Mouse (Mus musculus): Measurements from ENCODE around the gene Tmem91. TPM values are rescaled to one million over a fixed set of nuclear protein-coding genes. Genes with fewer than 3 reads are reported as not detected.

Gene Tmem91
- polyA plus RNA-seq, 1 experiment from 2014 or later, result 1.0 TPM

- peaks cover 63% of the 10 kb centered on the region for H3K4me1 ChIP-seq (replicated peaks)
- no peaks in the 10 kb centered on the region for H3K27me3 ChIP-seq
- H3K9ac ChIP-seq, result 0 out of 2 replicates have a peak overlapping the region, but pooled peaks have one; percentile 16
- WGBS (ENCODE audit: insufficient replicate concordance), result 34% methylated on average over 5 of the region's 7 CpGs
- ATAC-seq (ENCODE audit: low read depth) (0 out of 2 replicates have a peak, but pooled peaks have one; percentile 5), DNase-seq (no peak)
- H3K36me3 ChIP-seq, result peaks cover 60% of the 10 kb centered on the region
- H3K9me3 ChIP-seq (replicated peaks), result no peaks in the 10 kb centered on the region
- H3K4me2 ChIP-seq, result no peak overlapping the region
- no peak overlapping the region for H3K4me3 ChIP-seq (replicated peaks)
- H3K27ac ChIP-seq, result peak overlapping the region; percentile 68
Observed at GRCm38 (mm10) chr7:25710519-25711130, 35.7 kb upstream of the Tmem91 start.

- WGBS (ENCODE audit: insufficient replicate concordance), result 47% methylated on average over 12 of the region's 12 CpGs
- DNase-seq (no peak), ATAC-seq (ENCODE audit: low read depth) (no peak)
- H3K4me2 ChIP-seq, result peak overlapping the region; percentile 6; the same call in 1 of the 2 replicates
- peak overlapping the region; percentile 34 for H3K27ac ChIP-seq
- H3K4me3 ChIP-seq (replicated peaks), result no peak overlapping the region
- peaks cover 58% of the 10 kb centered on the region for H3K36me3 ChIP-seq
- H3K27me3 ChIP-seq, result no peaks in the 10 kb centered on the region
- H3K9ac ChIP-seq, result no peak overlapping the region
- peaks cover 70% of the 10 kb centered on the region for H3K4me1 ChIP-seq (replicated peaks)
- no peaks in the 10 kb centered on the region for H3K9me3 ChIP-seq (replicated peaks)
Observed at GRCm38 (mm10) chr7:25709961-25710360, 35.0 kb upstream of the Tmem91 start.

- ATAC-seq (ENCODE audit: low read depth), result no peak
- WGBS (ENCODE audit: insufficient replicate concordance), result 58% methylated on average over 15 of the region's 15 CpGs
- H3K9me3 ChIP-seq (replicated peaks), result no peaks in the 10 kb centered on the region
- no peaks in the 10 kb centered on the region for H3K27me3 ChIP-seq
- peak overlapping the region; percentile 52 for H3K27ac ChIP-seq
- H3K36me3 ChIP-seq, result peaks cover 47% of the 10 kb centered on the region
- H3K4me3 ChIP-seq (replicated peaks), result no peak overlapping the region
- peaks cover 87% of the 10 kb centered on the region for H3K4me1 ChIP-seq (replicated peaks)
- no peak for DNase-seq
- no peak overlapping the region for H3K9ac ChIP-seq
- H3K4me2 ChIP-seq, result no peak overlapping the region
Observed at GRCm38 (mm10) chr7:25707581-25708292, 32.8 kb upstream of the Tmem91 start.

GRCm38 (mm10) chr7:25706578-25707170, 31.7 kb upstream of the Tmem91 start:
- H3K4me1 ChIP-seq (replicated peaks), result peaks cover 76% of the 10 kb centered on the region
- H3K4me2 ChIP-seq, result no peak overlapping the region
- 43% methylated on average over 7 of the region's 7 CpGs for WGBS (ENCODE audit: insufficient replicate concordance)

GRCm38 (mm10) chr7:25705801-25706251, 30.9 kb upstream of the Tmem91 start:
- no peak overlapping the region for H3K4me3 ChIP-seq (replicated peaks)
- H3K27me3 ChIP-seq, result no peaks in the 10 kb centered on the region
- H3K4me1 ChIP-seq (replicated peaks), result peaks cover 67% of the 10 kb centered on the region
- no peak for DNase-seq
- no peak overlapping the region for H3K9ac ChIP-seq
- H3K36me3 ChIP-seq, result peaks cover 55% of the 10 kb centered on the region
- H3K27ac ChIP-seq, result peak overlapping the region; percentile 52
- H3K9me3 ChIP-seq (replicated peaks), result peaks cover 13% of the 10 kb centered on the region; the same call in 1 of the 2 replicates
- ATAC-seq (ENCODE audit: low read depth), result no peak
- no peak overlapping the region for H3K4me2 ChIP-seq
- 51% methylated on average over 6 of the region's 6 CpGs for WGBS (ENCODE audit: insufficient replicate concordance)

More at GRCm38 (mm10) chr7:25706578-25707170, 31.7 kb upstream of the Tmem91 start:
- Histone ChIP-seq H3K27ac (peak overlapping the region; percentile 52), H3K9ac (no peak overlapping the region), H3K9me3 (replicated peaks) (peaks cover 8% of the 10 kb centered on the region; the same call in 1 of the 2 replicates), H3K4me3 (replicated peaks) (no peak overlapping the region), H3K27me3 (no peaks in the 10 kb centered on the region), H3K36me3 (peaks cover 50% of the 10 kb centered on the region)
- DNase-seq (no peak), ATAC-seq (ENCODE audit: low read depth) (no peak)

- Histone ChIP-seq H3K9me3 (replicated peaks) (peaks cover 13% of the 10 kb centered on the region; the same call in 1 of the 2 replicates), H3K27me3 (no peaks in the 10 kb centered on the region), H3K4me2 (peak overlapping the region; percentile 45), H3K27ac (peak overlapping the region; percentile 53), H3K4me3 (replicated peaks) (no peak overlapping the region), H3K9ac (no peak overlapping the region), H3K4me1 (replicated peaks) (peaks cover 58% of the 10 kb centered on the region), H3K36me3 (peaks cover 65% of the 10 kb centered on the region)
- 41% methylated on average over 37 of the region's 37 CpGs for WGBS (ENCODE audit: insufficient replicate concordance)
- ATAC-seq (ENCODE audit: low read depth), result peak; percentile 35; the same call in 1 of the 2 replicates
- DNase-seq, result no peak
Observed at GRCm38 (mm10) chr7:25704716-25705364, 29.9 kb upstream of the Tmem91 start.

GRCm38 (mm10) chr7:25703793-25704494, 29.0 kb upstream of the Tmem91 start:
- ATAC-seq (ENCODE audit: low read depth) (peak; percentile 50), DNase-seq (no peak)
- Histone ChIP-seq H3K4me3 (replicated peaks) (peak overlapping the region; percentile 19; the same call in 1 of the 2 replicates), H3K9me3 (replicated peaks) (peaks cover 13% of the 10 kb centered on the region; the same call in 1 of the 2 replicates), H3K36me3 (peaks cover 71% of the 10 kb centered on the region), H3K27ac (peak overlapping the region; percentile 53), H3K9ac (peak overlapping the region; percentile 22; the same call in 1 of the 2 replicates), H3K4me1 (replicated peaks) (peaks cover 52% of the 10 kb centered on the region), H3K4me2 (peak overlapping the region; percentile 45), H3K27me3 (no peaks in the 10 kb centered on the region)
- 61% methylated on average over 10 of the region's 10 CpGs for WGBS (ENCODE audit: insufficient replicate concordance)

- ATAC-seq (ENCODE audit: low read depth) (no peak), DNase-seq (no peak)
- Histone ChIP-seq H3K27me3 (no peaks in the 10 kb centered on the region), H3K27ac (no peak overlapping the region), H3K4me1 (replicated peaks) (peaks cover 40% of the 10 kb centered on the region), H3K4me2 (no peak overlapping the region), H3K36me3 (peaks cover 83% of the 10 kb centered on the region), H3K4me3 (replicated peaks) (no peak overlapping the region), H3K9me3 (replicated peaks) (peaks cover 13% of the 10 kb centered on the region; the same call in 1 of the 2 replicates), H3K9ac (no peak overlapping the region)
- 88% methylated on average over 2 of the region's 2 CpGs for WGBS (ENCODE audit: insufficient replicate concordance)
Observed at GRCm38 (mm10) chr7:25702350-25702749, 27.4 kb upstream of the Tmem91 start.

GRCm38 (mm10) chr7:25700732-25701131, 25.8 kb upstream of the Tmem91 start:
- 83% methylated on average over 12 of the region's 12 CpGs for WGBS (ENCODE audit: insufficient replicate concordance)
- Histone ChIP-seq H3K4me3 (replicated peaks) (no peak overlapping the region), H3K4me1 (replicated peaks) (peaks cover 25% of the 10 kb centered on the region), H3K27me3 (no peaks in the 10 kb centered on the region), H3K4me2 (no peak overlapping the region), H3K27ac (no peak overlapping the region), H3K9ac (no peak overlapping the region), H3K9me3 (replicated peaks) (peaks cover 13% of the 10 kb centered on the region; the same call in 1 of the 2 replicates), H3K36me3 (peaks cover 84% of the 10 kb centered on the region)
- DNase-seq (no peak), ATAC-seq (ENCODE audit: low read depth) (no peak)

- peaks cover 88% of the 10 kb centered on the region for H3K36me3 ChIP-seq
- DNase-seq (no peak), ATAC-seq (ENCODE audit: low read depth) (no peak)
- peaks cover 17% of the 10 kb centered on the region for H3K4me1 ChIP-seq (replicated peaks)
- no peak overlapping the region for H3K4me2 ChIP-seq
- H3K9ac ChIP-seq, result no peak overlapping the region
- no peaks in the 10 kb centered on the region for H3K27me3 ChIP-seq
- WGBS (ENCODE audit: insufficient replicate concordance), result 77% methylated on average over 13 of the region's 13 CpGs
- H3K4me3 ChIP-seq (replicated peaks), result no peak overlapping the region
- no peak overlapping the region for H3K27ac ChIP-seq
- peaks cover 13% of the 10 kb centered on the region; the same call in 1 of the 2 replicates for H3K9me3 ChIP-seq (replicated peaks)
Observed at GRCm38 (mm10) chr7:25699851-25700250, 24.9 kb upstream of the Tmem91 start.

All from liver, embryonic 13.5 days (tissue).